ENCODE assay signal across 11 mouse cellular contexts in the genomic region with DNA sequence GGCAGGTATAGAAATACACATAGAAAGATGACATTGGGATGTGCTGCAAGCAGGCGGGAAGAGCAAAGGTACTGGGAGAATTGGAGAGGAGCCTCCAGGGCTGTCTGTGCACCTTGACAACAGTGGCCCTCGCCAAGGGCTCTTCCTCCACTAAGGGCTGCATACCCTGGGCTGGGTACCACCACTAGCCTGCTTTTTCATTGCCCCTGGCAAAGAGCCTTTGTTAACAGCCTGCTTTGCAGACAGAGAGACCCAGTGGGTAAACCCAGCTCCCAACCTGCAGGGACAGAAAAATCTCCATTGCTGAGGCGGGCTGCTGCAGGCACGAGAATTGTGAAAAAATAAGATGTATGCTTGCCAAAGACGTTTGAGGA.
DNase-seq lines count a peak whose midpoint lies in the region; ATAC-seq lines count a peak whose summit lies in the region.
"Had no signal": no experiment of that assay in that cellular context is flagged by ENCODE, and none has a peak within 500 bp of the region (broad histone marks: within the 10 kb centered on the region; RNA-seq: fewer than 3 reads in every experiment).

No protein-coding gene starts in this region.

- H3K27ac ChIP-seq in forebrain, embryonic 11.5 days (ENCODE audit: low read depth, low read length), result no peak overlapping the region
- no peak overlapping the region for H3K27ac ChIP-seq in hindbrain, embryonic 16.5 days (ENCODE audit: low read depth, low read length)
- no peak overlapping the region for H3K27ac ChIP-seq in neural tube, embryonic 14.5 days (ENCODE audit: low read depth, low read length)

- H3K27me3 ChIP-seq in forebrain, embryonic 11.5 days (ENCODE audit: control insufficient read depth, insufficient read depth, low read length), result no peaks in the 10 kb centered on the region; the same call in 1 of the 2 replicates
- no peaks in the 10 kb centered on the region for H3K27me3 ChIP-seq in hindbrain, embryonic 16.5 days (replicated peaks; ENCODE audit: control insufficient read depth, insufficient read depth, low read length)
- no peaks in the 10 kb centered on the region for H3K27me3 ChIP-seq in neural tube, embryonic 14.5 days (ENCODE audit: control insufficient read depth, insufficient read depth, low read length)

- H3K36me3 ChIP-seq in forebrain, embryonic 11.5 days (ENCODE audit: control insufficient read depth, insufficient read depth, low read length), result no peaks in the 10 kb centered on the region
- no peaks in the 10 kb centered on the region for H3K36me3 ChIP-seq in hindbrain, embryonic 16.5 days (ENCODE audit: control insufficient read depth, insufficient read depth, low read length)
- H3K36me3 ChIP-seq in neural tube, embryonic 14.5 days (ENCODE audit: control insufficient read depth, insufficient read depth, low read length), result no peaks in the 10 kb centered on the region

- no peak overlapping the region for H3K4me2 ChIP-seq in forebrain, embryonic 11.5 days (ENCODE audit: low read depth, low read length, severe bottlenecking)
- no peak overlapping the region for H3K4me2 ChIP-seq in hindbrain, embryonic 16.5 days (ENCODE audit: low read length)
- peak overlapping the region; percentile 3; the same call in 1 of the 2 replicates for H3K4me2 ChIP-seq in neural tube, embryonic 14.5 days (ENCODE audit: low read depth, low read length)

- H3K4me3 ChIP-seq in forebrain, embryonic 11.5 days (ENCODE audit: low read depth, low read length), result no peak overlapping the region
- no peak overlapping the region for H3K4me3 ChIP-seq in hindbrain, embryonic 16.5 days (ENCODE audit: low read length)
- no peak overlapping the region for H3K4me3 ChIP-seq in neural tube, embryonic 14.5 days (ENCODE audit: low read depth, low read length)

- H3K9me3 ChIP-seq in forebrain, embryonic 11.5 days (ENCODE audit: control insufficient read depth, low read length), result no peaks in the 10 kb centered on the region
- no peaks in the 10 kb centered on the region for H3K9me3 ChIP-seq in hindbrain, embryonic 16.5 days (ENCODE audit: control insufficient read depth, low read length)
- H3K9me3 ChIP-seq in neural tube, embryonic 14.5 days (ENCODE audit: control insufficient read depth, low read length), result no peaks in the 10 kb centered on the region

- 0 out of 2 replicates have a peak overlapping the region, but pooled peaks have one; percentile 6 for H3K9ac ChIP-seq in forebrain, embryonic 11.5 days (ENCODE audit: low read length)
- no peak overlapping the region for H3K9ac ChIP-seq in hindbrain, embryonic 16.5 days (ENCODE audit: low read depth, low read length)
- no peak overlapping the region for H3K9ac ChIP-seq in neural tube, embryonic 14.5 days (replicated peaks; ENCODE audit: low read depth, low read length)
- H3K9ac ChIP-seq: liver, postnatal 0 days had no signal

- DNase-seq in left cerebral cortex, postnatal 4 days, result peak; percentile 22
- no peak for DNase-seq in left cerebral cortex, postnatal 14 days (ENCODE audit: low spot score in 2 of 2)
- no peak for DNase-seq in forebrain, embryonic 11.5 days (ENCODE audit: low spot score)
- no peak for DNase-seq in gastrocnemius, postnatal 25 days
- DNase-seq in layer of hippocampus, adult 8-10 months (ENCODE audit: low spot score in 2 of 2), result no peak
- DNase-seq: kidney, postnatal 25 days; liver, postnatal 0 days; spleen, adult 18-20 months; thymus, adult 18-20 months had no signal

- WGBS in forebrain, embryonic 11.5 days, result 39% methylated on average over 5 of the region's 5 CpGs
- 21% methylated on average over 5 of the region's 5 CpGs for WGBS in hindbrain, embryonic 16.5 days
- WGBS in neural tube, embryonic 14.5 days, result 15% methylated on average over 5 of the region's 5 CpGs

- peaks cover 18% of the 10 kb centered on the region for H3K4me1 ChIP-seq in forebrain, embryonic 11.5 days (replicated peaks; ENCODE audit: control insufficient read depth, insufficient read depth, low read length)
- peaks cover 21% of the 10 kb centered on the region for H3K4me1 ChIP-seq in hindbrain, embryonic 16.5 days (ENCODE audit: control insufficient read depth, insufficient read depth, low read depth, low read length)
- peaks cover 18% of the 10 kb centered on the region; the same call in 1 of the 2 replicates for H3K4me1 ChIP-seq in neural tube, embryonic 14.5 days (ENCODE audit: control insufficient read depth, insufficient read depth, low read length)

- intact Hi-C loops in left cerebral cortex, postnatal 4 days (cut with DNase I), result loop anchor here (10.0 kb wide), 1 partner anchor 51 kb away; no protein-coding TSS in a partner anchor
- intact Hi-C loops in left cerebral cortex, postnatal 14 days (cut with DNase I), result no loop called here

- peak; percentile 44; the same call in 1 of the 2 replicates for ATAC-seq in forebrain, embryonic 11.5 days (replicated peaks; ENCODE audit: low FRiP score)
- ATAC-seq in hindbrain, embryonic 16.5 days, result peak; percentile 71
- ATAC-seq in neural tube, embryonic 14.5 days (ENCODE audit: low read depth), result peak; percentile 64
- ATAC-seq: liver, postnatal 0 days had no signal
